Mouse (Mus musculus) spleen, adult 2 months (tissue): ENCODE measurements around the gene Cyp27a1.

Source experiments
- CTCF ChIP-seq: fragments of 200-500 bp; IDR thresholded peaks from 2 replicates; pipeline ENCODE4 v1.5.1; 2011; ENCODE audit warnings: mild to moderate bottlenecking, inconsistent platforms; ENCODE audit not compliant: insufficient read depth, insufficient read length, insufficient replicate concordance; ENCODE audit errors: extremely low read depth
- POLR2A ChIP-seq: fragments of 200-500 bp; IDR thresholded peaks from 2 replicates; pipeline ENCODE4 v1.6.1; 2011; ENCODE audit warnings: low read depth, low read length, inconsistent platforms

- no peak for TF ChIP-seq CTCF
- no peak for TF ChIP-seq POLR2A
Observed at GRCm38 (mm10) chr1:74712046-74712445, 1.3 kb upstream of the Cyp27a1 start.
